Mouse (Mus musculus) MEL (cell line): Measurements from ENCODE around the gene AU018091. TPM values are rescaled to one million over a fixed set of nuclear protein-coding genes. Genes with fewer than 3 reads are reported as not detected.
A peak's percentile ranks its signal among the peaks of the same experiment; 100 is the strongest.
"Not testable (repeated sequence)": the region's sequence is repeated elsewhere in the genome, so short reads cannot be mapped to it uniquely, and the experiment has no call there.

Experiments used
- DNase-seq: peaks from one replicate; pipeline ENCODE4 v3.0.0; 2011; ENCODE audit warnings: low read depth, low spot score
- H3K27ac ChIP-seq: 2 replicates; pipeline ENCODE4 v1.5.1; 2012; ENCODE audit warnings: low read depth, mild to moderate bottlenecking, control low read depth, low read length, moderate library complexity; ENCODE audit not compliant: control insufficient read depth
- H3K27me3 ChIP-seq, 2 experiments: fragments of 150-350 bp in 1 of 2; sonication (generic) in 1 of 2; 2 replicates each; pipeline ENCODE4 v1.6.1; 2012; ENCODE audit warnings: low read length in 2 of 2, mild to moderate bottlenecking in 2 of 2, improper control_type of control experiment in 1 of 2, moderate library complexity in 1 of 2; ENCODE audit not compliant: insufficient read depth in 2 of 2, control insufficient read depth in 1 of 2
- H3K36me3 ChIP-seq, 2 experiments: 2 replicates each; pipeline ENCODE4 v1.6.1; 2012 to 2014; ENCODE audit warnings: low read length in 2 of 2, improper control_type of control experiment in 1 of 2, inconsistent platforms in 1 of 2, mild to moderate bottlenecking in 1 of 2; ENCODE audit not compliant: insufficient read depth in 2 of 2, control insufficient read depth in 1 of 2
- H3K4me1 ChIP-seq, 2 experiments: fragments of 150-350 bp in 1 of 2; sonication (generic) in 1 of 2; 2 replicates each; pipeline ENCODE4 v1.6.1; 2012; ENCODE audit warnings: low read length in 2 of 2, improper control_type of control experiment in 1 of 2, mild to moderate bottlenecking in 1 of 2; ENCODE audit not compliant: insufficient read depth in 2 of 2, control insufficient read depth in 1 of 2
- H3K4me3 ChIP-seq, 2 experiments: fragments of 150-350 bp in 1 of 2; sonication (generic) in 1 of 2; 2 replicates each; pipeline ENCODE4 v1.5.1; 2012; ENCODE audit warnings: low read depth in 2 of 2, low read length in 2 of 2, mild to moderate bottlenecking in 2 of 2, moderate library complexity in 2 of 2, control low read depth in 1 of 2, improper control_type of control experiment in 1 of 2; ENCODE audit not compliant: control insufficient read depth in 1 of 2, insufficient read depth in 1 of 2
- H3K79me2 ChIP-seq: 2 replicates; pipeline ENCODE4 v1.6.1; 2012; ENCODE audit warnings: mild to moderate bottlenecking, low read length, moderate library complexity; ENCODE audit not compliant: control insufficient read depth, poor library complexity, insufficient read depth
- H3K9ac ChIP-seq: 2 replicates; pipeline ENCODE4 v1.6.1; 2012; ENCODE audit warnings: low read depth, mild to moderate bottlenecking, control low read depth, low read length, moderate library complexity; ENCODE audit not compliant: control insufficient read depth, poor library complexity, severe bottlenecking
- H3K9me3 ChIP-seq: fragments of 150-350 bp; sonication (generic); replicated peaks from 2 replicates; pipeline ENCODE4 v1.6.1; 2012; ENCODE audit warnings: mild to moderate bottlenecking, low read length, improper control_type of control experiment, moderate library complexity; ENCODE audit not compliant: insufficient read depth
- CTCF ChIP-seq, 3 experiments: IDR thresholded peaks in 2 of 3; conservative IDR thresholded peaks in 1 of 3; 2 replicates each; pipeline ENCODE4 v1.5.1; 2011 to 2012; ENCODE audit warnings: low read length in 3 of 3, low read depth in 2 of 3, mild to moderate bottlenecking in 2 of 3, improper control_type of control experiment in 1 of 3, inconsistent platforms in 1 of 3, mixed read lengths in 1 of 3, moderate library complexity in 1 of 3; ENCODE audit not compliant: control insufficient read depth in 1 of 3, insufficient read depth in 1 of 3, poor library complexity in 1 of 3, severe bottlenecking in 1 of 3
- ELF1 ChIP-seq: IDR thresholded peaks from 2 replicates; pipeline ENCODE4 v1.6.1; 2014; ENCODE audit warnings: low read depth, mild to moderate bottlenecking, inconsistent platforms, low read length, improper control_type of control experiment, moderate library complexity
- HCFC1 ChIP-seq: IDR thresholded peaks from 2 replicates; pipeline ENCODE4 v1.6.1; 2012; ENCODE audit warnings: low read depth, mild to moderate bottlenecking, inconsistent platforms, low read length, improper control_type of control experiment, moderate library complexity
- JUND ChIP-seq: IDR thresholded peaks from 2 replicates; pipeline ENCODE4 v1.6.1; 2011; ENCODE audit warnings: low read depth, mild to moderate bottlenecking, improper control_type of control experiment, low read length
- KAT2A ChIP-seq: conservative IDR thresholded peaks from 2 replicates; pipeline ENCODE4 v1.6.1; 2012; ENCODE audit warnings: low read depth, low read length, improper control_type of control experiment, inconsistent platforms
- MAFK ChIP-seq: IDR thresholded peaks from 2 replicates; pipeline ENCODE4 v1.6.1; 2011; ENCODE audit warnings: low read depth, mild to moderate bottlenecking, low read length, improper control_type of control experiment, borderline replicate concordance
- MAX ChIP-seq: IDR thresholded peaks from 2 replicates; pipeline ENCODE4 v1.6.1; 2011; ENCODE audit warnings: low read length, improper control_type of control experiment
- MYC ChIP-seq: IDR thresholded peaks from 2 replicates; pipeline ENCODE4 v1.6.1; 2011; ENCODE audit warnings: low read depth, mild to moderate bottlenecking, low read length, improper control_type of control experiment, moderate library complexity
- NRF1 ChIP-seq: IDR thresholded peaks from 2 replicates; pipeline ENCODE4 v1.6.1; 2014; ENCODE audit warnings: low read depth, mild to moderate bottlenecking, inconsistent platforms, low read length, improper control_type of control experiment, moderate library complexity; ENCODE audit not compliant: poor library complexity, insufficient read depth, severe bottlenecking
- POLR2A ChIP-seq, 2 experiments: IDR thresholded peaks; 2 replicates each; pipeline ENCODE4 v1.6.1; 2011 to 2012; ENCODE audit warnings: low read length in 2 of 2, mild to moderate bottlenecking in 2 of 2, control low read depth in 1 of 2, improper control_type of control experiment in 1 of 2, low read depth in 1 of 2, moderate library complexity in 1 of 2; ENCODE audit not compliant: control insufficient read depth in 1 of 2, insufficient read depth in 1 of 2, poor library complexity in 1 of 2
- POLR2AphosphoS2 ChIP-seq: IDR thresholded peaks from 2 replicates; pipeline ENCODE4 v1.6.1; 2011; ENCODE audit warnings: low read length, improper control_type of control experiment
- POLR2AphosphoS5 ChIP-seq: IDR thresholded peaks from 2 replicates; pipeline ENCODE4 v1.6.1; 2012; ENCODE audit warnings: low read depth, borderline replicate concordance, mild to moderate bottlenecking, inconsistent platforms, low read length, moderate library complexity, mixed read lengths
- RAD21 ChIP-seq: IDR thresholded peaks from 2 replicates; pipeline ENCODE4 v1.6.1; 2011; ENCODE audit warnings: mild to moderate bottlenecking, low read depth, low read length, improper control_type of control experiment
- SIN3A ChIP-seq: IDR thresholded peaks from 2 replicates; pipeline ENCODE4 v1.6.1; 2012; ENCODE audit warnings: low read length, improper control_type of control experiment, inconsistent platforms
- SMC3 ChIP-seq: IDR thresholded peaks from 2 replicates; pipeline ENCODE4 v1.6.1; 2011; ENCODE audit warnings: low read depth, low read length, improper control_type of control experiment
- TCF12 ChIP-seq: IDR thresholded peaks from 2 replicates; pipeline ENCODE4 v1.6.1; 2014; ENCODE audit warnings: low read depth, mild to moderate bottlenecking, inconsistent platforms, low read length, improper control_type of control experiment, moderate library complexity
- USF1 ChIP-seq: IDR thresholded peaks from 2 replicates; pipeline ENCODE4 v1.6.1; 2014; ENCODE audit warnings: low read depth, mild to moderate bottlenecking, inconsistent platforms, low read length, improper control_type of control experiment, moderate library complexity
- USF2 ChIP-seq, 2 experiments: IDR thresholded peaks; 2 replicates each; pipeline ENCODE4 v1.6.1; 2011 to 2012; ENCODE audit warnings: improper control_type of control experiment in 2 of 2, low read length in 2 of 2, borderline replicate concordance in 1 of 2, inconsistent platforms in 1 of 2, low read depth in 1 of 2, mild to moderate bottlenecking in 1 of 2; ENCODE audit not compliant: insufficient read depth in 1 of 2
- ZC3H11A ChIP-seq: IDR thresholded peaks from 2 replicates; pipeline ENCODE4 v1.6.1; 2012; ENCODE audit warnings: low read depth, mild to moderate bottlenecking, inconsistent platforms, low read length, improper control_type of control experiment
- ZKSCAN1 ChIP-seq: IDR thresholded peaks from 2 replicates; pipeline ENCODE4 v1.6.1; 2012; ENCODE audit warnings: low read depth, mild to moderate bottlenecking, inconsistent platforms, low read length, improper control_type of control experiment, moderate library complexity
- polyA plus RNA-seq, 2 experiments: library from polyadenylated mRNA; stranded (reverse) in 1 of 2; unstranded in 1 of 2; fragments of >175 nt in 1 of 2; fragments of >200 nt in 1 of 2; gene quantifications; 2 replicates each; pipeline versions ENCODE4 v1.2.1 to v1.2.4; 2012; ENCODE audit warnings: low replicate concordance in 2 of 2, low read depth in 1 of 2; ENCODE audit not compliant: insufficient read length in 2 of 2, insufficient read depth in 1 of 2, missing spikeins in 1 of 2
- total RNA-seq: library from RNA; depleted of rRNA; stranded (reverse); fragments of 300-350 nt; gene quantifications from 2 replicates; pipeline ENCODE4 v1.2.3, GENCODE M21; 2012

AU018091 gene
- total and polyA plus RNA-seq, 3 experiments = not detected

- no peaks in the 10 kb centered on the region for H3K27me3 ChIP-seq
- no peak overlapping the region for H3K9ac ChIP-seq
- TF ChIP-seq CTCF (IDR thresholded peaks at IDR 0.05 in 2 of 3, conservative IDR thresholded peaks at IDR 0.05 in 1 of 3; ENCODE audit: control insufficient read depth in 1 of 3, insufficient read depth in 1 of 3, low read depth in 2 of 3, low read length in 3 of 3, poor library complexity in 1 of 3, severe bottlenecking in 1 of 3) = peak; percentile 56 to 70 (median 67)
- no peak for TF ChIP-seq ELF1
- TF ChIP-seq ZC3H11A = peak; percentile 49
- peak; percentile 78 for TF ChIP-seq RAD21
- peak; percentile 72 for TF ChIP-seq SMC3
- TF ChIP-seq SIN3A = no peak
- no peak for TF ChIP-seq JUND
- no peaks in the 10 kb centered on the region for H3K4me1 ChIP-seq
- no peaks in the 10 kb centered on the region for H3K9me3 ChIP-seq
- H3K4me3 ChIP-seq = no peak overlapping the region
- no peaks in the 10 kb centered on the region for H3K79me2 ChIP-seq
- DNase-seq = peak; percentile 60
- H3K36me3 ChIP-seq = no peaks in the 10 kb centered on the region
- H3K27ac ChIP-seq = no peak overlapping the region
Observed at GRCm38 (mm10) chr7:3184394-3184793, 15.4 kb upstream of the AU018091 start.

- not testable (repeated sequence) for H3K9ac ChIP-seq, H3K27ac ChIP-seq, H3K4me3 ChIP-seq, H3K9me3 ChIP-seq, H3K27me3 ChIP-seq, DNase-seq, H3K79me2 ChIP-seq, H3K4me1 ChIP-seq, H3K36me3 ChIP-seq
Observed at GRCm38 (mm10) chr7:3180958-3181357, 12.0 kb upstream of the AU018091 start.

DNA sequence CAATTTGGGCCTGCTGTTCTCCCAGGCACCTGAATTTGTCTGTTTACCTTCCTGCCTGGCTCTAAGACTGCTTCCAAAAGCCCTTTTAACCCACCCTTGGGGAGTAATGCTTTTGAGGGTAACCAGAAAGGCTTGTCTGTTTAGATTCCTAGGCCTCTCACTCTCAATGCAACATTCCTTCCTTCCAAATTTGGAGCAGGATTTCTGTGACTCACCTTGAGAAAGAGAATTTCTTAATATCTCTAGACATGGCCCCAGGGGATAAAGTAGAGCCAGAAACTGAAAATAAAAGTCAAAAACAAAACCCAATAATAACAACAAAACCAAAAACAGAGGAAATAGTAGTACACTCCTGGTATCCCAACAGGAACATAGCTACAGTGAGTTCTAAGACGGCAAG lies 707 bp downstream of the AU018091 start:
- Histone ChIP-seq H3K79me2 (no peaks in the 10 kb centered on the region), H3K4me3 (no peak overlapping the region), H3K27me3 (no peaks in the 10 kb centered on the region), H3K9ac (no peak overlapping the region), H3K4me1 (no peaks in the 10 kb centered on the region), H3K9me3 (no peaks in the 10 kb centered on the region), H3K36me3 (no peaks in the 10 kb centered on the region), H3K27ac (no peak overlapping the region)
- no peak for TF ChIP-seq TCF12
- TF ChIP-seq POLR2A (IDR thresholded peaks at IDR 0.05; ENCODE audit: control insufficient read depth in 1 of 2, insufficient read depth in 1 of 2, low read depth in 1 of 2, low read length in 2 of 2, poor library complexity in 1 of 2) = no peak
- no peak for DNase-seq

GRCm38 (mm10) chr7:3166270-3166669 lies 2.7 kb downstream of the AU018091 start:
- Histone ChIP-seq H3K79me2 (no peaks in the 10 kb centered on the region), H3K27ac (no peak overlapping the region), H3K4me1 (no peaks in the 10 kb centered on the region), H3K4me3 (no peak overlapping the region), H3K27me3 (no peaks in the 10 kb centered on the region), H3K9ac (no peak overlapping the region), H3K9me3 (no peaks in the 10 kb centered on the region), H3K36me3 (no peaks in the 10 kb centered on the region)
- DNase-seq = no peak
- no peak for TF ChIP-seq POLR2AphosphoS5
- no peak for TF ChIP-seq SIN3A
- TF ChIP-seq NRF1 = no peak
- no peak for TF ChIP-seq MYC
- TF ChIP-seq ZKSCAN1 = no peak
- no peak for TF ChIP-seq MAX
- no peak for TF ChIP-seq MAFK
- no peak for TF ChIP-seq POLR2A (IDR thresholded peaks at IDR 0.05; ENCODE audit: control insufficient read depth in 1 of 2, insufficient read depth in 1 of 2, low read depth in 1 of 2, low read length in 2 of 2, poor library complexity in 1 of 2)
- TF ChIP-seq POLR2AphosphoS2 = no peak
- no peak for TF ChIP-seq TCF12
- no peak for TF ChIP-seq USF2 (IDR thresholded peaks at IDR 0.05; ENCODE audit: borderline replicate concordance in 1 of 2, insufficient read depth in 1 of 2, low read depth in 1 of 2, low read length in 2 of 2)
- TF ChIP-seq CTCF (IDR thresholded peaks at IDR 0.05 in 2 of 3, conservative IDR thresholded peaks at IDR 0.05 in 1 of 3; ENCODE audit: control insufficient read depth in 1 of 3, insufficient read depth in 1 of 3, low read depth in 2 of 3, low read length in 3 of 3, poor library complexity in 1 of 3, severe bottlenecking in 1 of 3) = no peak
- no peak for TF ChIP-seq USF1
- TF ChIP-seq HCFC1 = no peak
- TF ChIP-seq KAT2A = no peak
